Mouse (Mus musculus) intestine, embryonic 15.5 days (tissue): ENCODE measurements around the gene Gm20388. TPM values are rescaled to one million over a fixed set of nuclear protein-coding genes. Genes with fewer than 3 reads are reported as not detected.

Experiments used
- ATAC-seq: fragments of 200-750 bp; cut with Nextera tagmentation; 2 replicates; pipeline ENCODE4 v1.8.0; 2017; ENCODE audit warnings: moderate TSS enrichment, moderate library complexity
- H3K27ac ChIP-seq: fragments of 300-500 bp; sonication (generic); 2 replicates; pipeline ENCODE4 v1.5.1; 2015; ENCODE audit warnings: mild to moderate bottlenecking, inconsistent platforms
- H3K27me3 ChIP-seq: fragments of 300-500 bp; sonication (generic); replicated peaks from 2 replicates; pipeline ENCODE4 v1.6.1; 2015; ENCODE audit warnings: inconsistent platforms
- H3K36me3 ChIP-seq: fragments of 300-500 bp; sonication (generic); 2 replicates; pipeline ENCODE4 v1.6.1; 2015; ENCODE audit warnings: inconsistent platforms
- H3K4me1 ChIP-seq: fragments of 300-500 bp; sonication (generic); replicated peaks from 2 replicates; pipeline ENCODE4 v1.6.1; 2015; ENCODE audit warnings: inconsistent platforms
- H3K4me2 ChIP-seq: fragments of 300-500 bp; sonication (generic); replicated peaks from 2 replicates; pipeline ENCODE4 v1.6.1; 2015; ENCODE audit warnings: mild to moderate bottlenecking, inconsistent platforms
- H3K4me3 ChIP-seq: fragments of 300-500 bp; sonication (generic); replicated peaks from 2 replicates; pipeline ENCODE4 v1.5.1; 2015; ENCODE audit warnings: inconsistent platforms
- H3K9ac ChIP-seq: fragments of 300-500 bp; sonication (generic); 2 replicates; pipeline ENCODE4 v1.6.1; 2015; ENCODE audit warnings: inconsistent platforms
- H3K9me3 ChIP-seq: fragments of 300-500 bp; sonication (generic); 2 replicates; pipeline ENCODE4 v1.6.1; 2016; ENCODE audit warnings: inconsistent platforms
- WGBS: fragments of 180-500 bp; shearing (Covaris S2); methylation state at CpG from one replicate; pipeline ENCODE4 v1.1.7; 2015; 5-methylcytosine and 5-hydroxymethylcytosine counted together
- polyA plus RNA-seq: library from polyadenylated mRNA; unstranded; fragments of >200 nt; fragmentation: Nextera tagmentation; extraction: Ambion mirVana; gene quantifications from 2 replicates; pipeline ENCODE4 v1.2.1, GENCODE M21; 2015

The Gm20388 gene
- polyA plus RNA-seq, 1 experiment from 2014 or later: not detected

DNA sequence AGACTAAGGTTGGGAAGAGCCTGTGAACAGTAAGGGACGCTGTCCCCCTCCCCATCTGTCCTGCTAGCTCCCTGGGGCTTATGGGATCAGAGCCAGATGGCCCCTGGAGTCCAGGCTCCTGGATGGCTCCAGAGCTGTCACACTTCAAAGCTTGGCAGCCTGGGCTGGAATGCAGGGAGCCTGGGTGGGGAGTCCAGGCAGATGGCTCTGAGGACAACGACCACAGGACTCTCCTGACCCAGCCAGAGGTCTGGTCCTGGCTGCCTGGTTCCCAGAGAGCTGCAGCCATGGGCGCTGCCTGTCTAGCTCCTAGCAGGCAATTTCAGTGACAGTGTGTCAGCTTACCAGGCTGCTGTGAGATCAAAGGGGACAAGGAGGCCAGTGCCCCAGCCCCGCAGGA lies 984.4 kb downstream of the Gm20388 start:
- Histone ChIP-seq H3K4me3 (no peak overlapping the region), H3K27me3 (peaks cover 36% of the 10 kb centered on the region), H3K4me1 (peaks cover 38% of the 10 kb centered on the region), H3K9ac (no peak overlapping the region), H3K9me3 (no peaks in the 10 kb centered on the region), H3K4me2 (no peak overlapping the region), H3K36me3 (no peaks in the 10 kb centered on the region), H3K27ac (0 out of 2 replicates have a peak overlapping the region, but pooled peaks have one; percentile 25)
- ATAC-seq: no peak
- 13% methylated on average over 4 of the region's 4 CpGs for WGBS

- peak overlapping the region; percentile 34 for H3K4me2 ChIP-seq
- peak overlapping the region; percentile 25; the same call in 1 of the 2 replicates for H3K27ac ChIP-seq
- peaks cover 32% of the 10 kb centered on the region for H3K27me3 ChIP-seq
- 7% methylated on average over 13 of the region's 13 CpGs for WGBS
- no peaks in the 10 kb centered on the region for H3K9me3 ChIP-seq
- H3K36me3 ChIP-seq: no peaks in the 10 kb centered on the region
- no peak overlapping the region for H3K9ac ChIP-seq
- H3K4me1 ChIP-seq: peaks cover 35% of the 10 kb centered on the region
- no peak for ATAC-seq
- H3K4me3 ChIP-seq: no peak overlapping the region
Observed at GRCm38 (mm10) chr8:120895600-120895999, 985.0 kb downstream of the Gm20388 start.

GRCm38 (mm10) chr8:120896203-120896602 lies 985.6 kb downstream of the Gm20388 start:
- Histone ChIP-seq H3K9ac (no peak overlapping the region), H3K36me3 (no peaks in the 10 kb centered on the region), H3K4me2 (peak overlapping the region; percentile 34; the same call in 1 of the 2 replicates), H3K27ac (no peak overlapping the region; the same call in 1 of the 2 replicates), H3K4me3 (no peak overlapping the region), H3K27me3 (peaks cover 34% of the 10 kb centered on the region), H3K4me1 (peaks cover 36% of the 10 kb centered on the region), H3K9me3 (no peaks in the 10 kb centered on the region)
- ATAC-seq: no peak
- 35% methylated on average over 13 of the region's 13 CpGs for WGBS

- WGBS: 56% methylated on average over 4 of the region's 4 CpGs
- Histone ChIP-seq H3K4me2 (no peak overlapping the region), H3K27ac (peak overlapping the region; percentile 84), H3K27me3 (peaks cover 29% of the 10 kb centered on the region), H3K4me1 (peaks cover 47% of the 10 kb centered on the region), H3K4me3 (no peak overlapping the region), H3K9ac (no peak overlapping the region), H3K9me3 (no peaks in the 10 kb centered on the region), H3K36me3 (no peaks in the 10 kb centered on the region)
- no peak for ATAC-seq
Observed at GRCm38 (mm10) chr8:120898008-120898407, 987.4 kb downstream of the Gm20388 start.

- Histone ChIP-seq H3K4me1 (peaks cover 45% of the 10 kb centered on the region), H3K36me3 (no peaks in the 10 kb centered on the region), H3K9me3 (no peaks in the 10 kb centered on the region), H3K27me3 (peaks cover 20% of the 10 kb centered on the region), H3K4me2 (no peak overlapping the region), H3K4me3 (no peak overlapping the region), H3K9ac (no peak overlapping the region), H3K27ac (peak overlapping the region; percentile 84)
- peak; percentile 52 for ATAC-seq
- WGBS: 36% methylated on average over 17 of the region's 17 CpGs
Observed at GRCm38 (mm10) chr8:120898828-120899407, 988.3 kb downstream of the Gm20388 start.

DNA sequence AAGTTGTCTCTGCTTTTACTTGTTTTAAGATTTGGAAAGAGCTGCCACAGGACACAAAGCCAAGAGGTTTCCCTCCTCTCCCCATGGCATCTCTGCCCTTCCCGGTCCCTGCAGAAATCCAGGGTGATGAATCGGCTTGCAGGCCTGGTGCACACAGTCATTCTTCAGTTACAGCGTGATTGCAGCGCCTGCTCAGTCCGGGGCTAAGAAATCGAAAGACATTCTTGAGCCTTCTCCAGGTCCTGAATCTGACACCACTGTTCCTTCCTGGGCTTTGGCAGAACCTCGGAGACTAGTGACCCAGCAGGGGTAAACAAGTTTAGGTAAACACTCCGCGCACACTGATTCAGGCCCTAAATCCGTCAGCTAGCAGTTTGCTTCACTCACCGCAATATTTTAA lies 991.7 kb downstream of the Gm20388 start:
- Histone ChIP-seq H3K27me3 (0 out of 2 replicates have a peak, but pooled peaks cover 3% of the 10 kb centered on the region), H3K9ac (no peak overlapping the region), H3K27ac (peak overlapping the region; percentile 81), H3K4me3 (no peak overlapping the region), H3K4me2 (0 out of 2 replicates have a peak overlapping the region, but pooled peaks have one; percentile 14), H3K9me3 (no peaks in the 10 kb centered on the region), H3K4me1 (peaks cover 25% of the 10 kb centered on the region), H3K36me3 (no peaks in the 10 kb centered on the region)
- 24% methylated on average over 11 of the region's 11 CpGs for WGBS
- ATAC-seq: no peak

GRCm38 (mm10) chr8:120907671-120908070 lies 997.0 kb downstream of the Gm20388 start:
- WGBS: 39% methylated on average over 6 of the region's 6 CpGs
- H3K27me3 ChIP-seq: no peaks in the 10 kb centered on the region
- H3K9me3 ChIP-seq: no peaks in the 10 kb centered on the region
- no peak for ATAC-seq
- H3K36me3 ChIP-seq: no peaks in the 10 kb centered on the region
- H3K9ac ChIP-seq: no peak overlapping the region
- no peak overlapping the region for H3K4me3 ChIP-seq
- H3K27ac ChIP-seq: no peak overlapping the region
- H3K4me1 ChIP-seq: peaks cover 6% of the 10 kb centered on the region
- no peak overlapping the region for H3K4me2 ChIP-seq

- WGBS: 67% methylated on average over 2 of the region's 2 CpGs
- Histone ChIP-seq H3K4me1 (peaks cover 16% of the 10 kb centered on the region), H3K9ac (no peak overlapping the region), H3K4me2 (no peak overlapping the region), H3K27me3 (no peaks in the 10 kb centered on the region), H3K9me3 (no peaks in the 10 kb centered on the region), H3K4me3 (no peak overlapping the region), H3K27ac (no peak overlapping the region), H3K36me3 (no peaks in the 10 kb centered on the region)
- no peak for ATAC-seq
Observed at GRCm38 (mm10) chr8:120910936-120911335, 1000.3 kb downstream of the Gm20388 start.

GRCm38 (mm10) chr8:120912463-120912862 lies 1001.8 kb downstream of the Gm20388 start:
- peaks cover 16% of the 10 kb centered on the region for H3K4me1 ChIP-seq
- H3K9me3 ChIP-seq: no peaks in the 10 kb centered on the region
- whole genome bisulfite sequencing: 37% methylated on average over 6 of the region's 6 CpGs
- no peak overlapping the region for H3K9ac ChIP-seq
- H3K36me3 ChIP-seq: no peaks in the 10 kb centered on the region
- H3K27ac ChIP-seq: 0 out of 2 replicates have a peak overlapping the region, but pooled peaks have one; percentile 17
- no peak for ATAC-seq
- H3K27me3 ChIP-seq: no peaks in the 10 kb centered on the region
- H3K4me2 ChIP-seq: no peak overlapping the region
- H3K4me3 ChIP-seq: no peak overlapping the region

- peaks cover 16% of the 10 kb centered on the region for H3K4me1 ChIP-seq
- H3K9me3 ChIP-seq: no peaks in the 10 kb centered on the region
- WGBS: 57% methylated on average over 14 of the region's 14 CpGs
- ATAC-seq: no peak
- H3K36me3 ChIP-seq: no peaks in the 10 kb centered on the region
- H3K27ac ChIP-seq: no peak overlapping the region
- no peak overlapping the region for H3K9ac ChIP-seq
- no peak overlapping the region for H3K4me3 ChIP-seq
- no peak overlapping the region for H3K4me2 ChIP-seq
- H3K27me3 ChIP-seq: no peaks in the 10 kb centered on the region
Observed at GRCm38 (mm10) chr8:120916831-120917435, 1006.3 kb downstream of the Gm20388 start.

DNA sequence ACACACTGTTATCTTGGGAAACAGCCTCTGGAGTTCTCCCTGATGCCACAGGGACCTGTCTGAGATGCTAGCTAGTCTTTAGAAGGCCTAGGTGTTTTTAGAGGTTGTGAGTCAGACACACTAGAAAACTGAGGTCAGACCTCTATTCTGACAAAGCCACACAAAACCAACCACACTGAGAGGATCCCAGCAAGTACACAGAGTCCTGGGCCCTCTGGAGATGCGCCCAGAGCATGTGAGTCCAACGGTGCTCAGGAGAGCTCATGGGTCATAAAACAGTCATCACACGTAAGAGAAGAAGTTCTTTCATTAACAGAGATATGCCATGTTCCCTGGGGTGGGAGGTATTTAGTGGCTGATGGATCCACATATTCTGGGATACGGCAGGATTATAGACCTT lies 1009.9 kb downstream of the Gm20388 start:
- WGBS: 73% methylated on average over 4 of the region's 4 CpGs
- ATAC-seq: no peak

DNA sequence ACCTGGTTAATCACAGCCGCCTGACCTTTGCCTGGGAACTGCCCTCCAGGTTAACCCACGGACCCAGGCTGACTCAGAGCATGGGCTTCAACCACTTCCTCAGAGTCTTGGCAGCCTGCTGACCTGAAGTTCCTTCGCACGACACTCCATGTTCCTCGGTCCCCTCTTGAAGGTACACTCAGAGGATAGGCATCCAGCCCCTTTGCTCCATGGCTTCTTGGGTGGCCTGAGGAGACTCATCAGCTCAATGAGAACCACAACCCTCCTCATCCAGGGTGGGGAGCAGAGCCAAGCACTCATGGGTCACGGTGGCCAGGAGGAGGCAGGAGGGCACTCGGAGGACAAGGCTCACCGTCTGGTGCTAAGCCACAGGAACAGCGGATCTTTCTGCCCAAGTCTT lies 1015.6 kb downstream of the Gm20388 start:
- WGBS: 82% methylated on average over 9 of the region's 9 CpGs
- no peak for ATAC-seq
- no peaks in the 10 kb centered on the region for H3K9me3 ChIP-seq
- 0 out of 2 replicates have a peak, but pooled peaks cover 3% of the 10 kb centered on the region for H3K4me1 ChIP-seq
- no peak overlapping the region for H3K9ac ChIP-seq
- H3K27ac ChIP-seq: no peak overlapping the region
- H3K27me3 ChIP-seq: 0 out of 2 replicates have a peak, but pooled peaks cover 3% of the 10 kb centered on the region
- no peak overlapping the region for H3K4me2 ChIP-seq
- no peaks in the 10 kb centered on the region for H3K36me3 ChIP-seq
- no peak overlapping the region for H3K4me3 ChIP-seq

More for the DNA sequence above, 1009.9 kb downstream of the Gm20388 start:
- H3K9me3 ChIP-seq: no peaks in the 10 kb centered on the region
- no peaks in the 10 kb centered on the region for H3K36me3 ChIP-seq
- no peaks in the 10 kb centered on the region for H3K27me3 ChIP-seq
- H3K9ac ChIP-seq: no peak overlapping the region
- no peak overlapping the region for H3K4me2 ChIP-seq
- no peak overlapping the region for H3K4me3 ChIP-seq
- H3K27ac ChIP-seq: no peak overlapping the region
- H3K4me1 ChIP-seq: no peaks in the 10 kb centered on the region

DNA sequence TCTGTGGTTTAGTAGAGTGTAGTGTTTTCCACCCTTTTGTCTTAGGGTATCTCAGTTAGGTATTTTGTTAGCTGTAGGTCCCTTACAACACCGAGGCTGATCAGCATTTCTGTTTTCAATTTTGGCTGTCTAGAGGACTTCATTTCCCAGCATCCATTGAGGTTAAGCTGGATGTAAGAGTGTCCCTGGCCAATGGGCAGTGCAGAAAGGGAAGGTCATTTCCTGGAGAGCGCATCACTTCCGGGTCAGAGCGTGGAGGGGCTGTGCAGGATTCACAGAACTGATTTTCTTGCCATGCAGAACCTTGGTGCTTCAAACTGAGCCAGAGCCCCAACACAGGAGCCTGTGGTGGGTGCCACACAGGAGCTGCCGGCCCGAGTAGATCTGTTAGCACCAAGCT lies 1017.4 kb downstream of the Gm20388 start:
- Histone ChIP-seq H3K27me3 (0 out of 2 replicates have a peak, but pooled peaks cover 3% of the 10 kb centered on the region), H3K27ac (no peak overlapping the region), H3K4me2 (no peak overlapping the region), H3K4me3 (no peak overlapping the region), H3K9me3 (no peaks in the 10 kb centered on the region), H3K4me1 (0 out of 2 replicates have a peak, but pooled peaks cover 15% of the 10 kb centered on the region), H3K9ac (no peak overlapping the region), H3K36me3 (no peaks in the 10 kb centered on the region)
- WGBS: 85% methylated on average over 6 of the region's 6 CpGs
- no peak for ATAC-seq
